Mouse (Mus musculus) megakaryocyte, embryonic 14.5 days (primary cell): ENCODE measurements at regions not wholly inside any gene's neighbourhood (a gene's known extent, or its start where the extent isn't known, plus 50 kb on each side); places are given as distances from the start of the nearest gene placed in this dataset.

Experiments used
- H3K27me3 ChIP-seq: replicated peaks from 2 replicates; pipeline ENCODE3; 2012; ENCODE audit warnings: inconsistent platforms
- H3K36me3 ChIP-seq: replicated peaks from 2 replicates; pipeline ENCODE3; 2012; ENCODE audit warnings: low read length, inconsistent platforms, mixed read lengths
- H3K4me1 ChIP-seq: 2 replicates; pipeline ENCODE4 v1.6.1; 2012; ENCODE audit warnings: inconsistent platforms
- H3K4me3 ChIP-seq: replicated peaks from 2 replicates; pipeline ENCODE3; 2012; ENCODE audit warnings: moderate library complexity, mild to moderate bottlenecking, inconsistent platforms
- H3K9me3 ChIP-seq: 2 replicates; pipeline ENCODE4 v1.6.1; 2012; ENCODE audit warnings: inconsistent platforms
- FLI1 ChIP-seq: IDR thresholded peaks from 2 replicates; pipeline ENCODE4 v1.6.1; 2012; ENCODE audit warnings: low read length, inconsistent platforms, mixed read lengths
- GATA1 ChIP-seq: IDR thresholded peaks from 3 replicates; pipeline ENCODE4 v1.6.1; 2012; ENCODE audit warnings: mixed read lengths, low read length, inconsistent platforms, borderline replicate concordance

DNA sequence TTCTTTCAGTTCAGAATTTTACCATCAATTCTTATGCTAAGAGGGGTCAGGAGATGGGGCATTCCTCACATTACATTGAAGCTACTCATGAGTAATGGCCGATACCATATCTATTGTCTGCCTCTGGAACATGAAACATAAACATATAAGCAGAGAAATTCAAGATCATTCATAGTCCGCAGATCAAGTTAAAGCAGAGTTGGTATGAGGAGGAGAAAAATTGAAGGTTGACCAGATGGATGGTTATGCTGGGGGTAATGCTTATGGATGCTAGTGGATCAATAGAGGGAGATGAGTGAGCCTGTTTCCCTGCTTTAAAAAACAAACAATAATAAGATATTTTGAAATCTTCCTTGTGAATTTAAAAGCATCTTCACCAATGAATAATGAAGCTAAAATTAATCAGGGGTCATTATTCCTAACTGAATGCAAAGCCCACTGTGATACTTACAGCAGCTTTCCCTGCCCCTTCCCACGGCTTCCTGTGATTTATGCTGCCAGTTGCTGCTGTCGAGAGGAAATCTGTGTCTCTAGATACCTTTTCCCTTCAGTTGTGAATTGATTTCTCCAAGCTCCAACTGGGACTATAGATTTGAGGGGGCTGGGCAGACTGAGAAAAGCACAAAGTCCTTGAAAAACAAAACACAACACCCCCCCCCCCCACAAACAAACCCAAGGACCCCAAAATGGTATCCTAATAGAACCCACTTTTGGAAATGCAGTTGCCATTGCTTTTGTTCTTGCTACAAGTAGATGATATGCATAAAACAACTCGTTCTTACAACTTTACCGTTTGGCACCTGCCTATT is 203.1 kb upstream of the Ubash3b start:
- no peaks in the 10 kb centered on the region for H3K9me3 ChIP-seq
- no peak overlapping the region for H3K4me3 ChIP-seq
- no peaks in the 10 kb centered on the region for H3K4me1 ChIP-seq
- TF ChIP-seq FLI1 (no peak), GATA1 (no peak)
- H3K27me3 ChIP-seq: peaks cover 2% of the 10 kb centered on the region
- H3K36me3 ChIP-seq: no peaks in the 10 kb centered on the region

- no peaks in the 10 kb centered on the region for H3K36me3 ChIP-seq
- H3K9me3 ChIP-seq: no peaks in the 10 kb centered on the region
- no peaks in the 10 kb centered on the region for H3K4me1 ChIP-seq
- H3K4me3 ChIP-seq: no peak overlapping the region
- TF ChIP-seq GATA1 (no peak), FLI1 (no peak)
- H3K27me3 ChIP-seq: no peaks in the 10 kb centered on the region
Observed at GRCm38 (mm10) chr9:41360356-41360755, 198.9 kb upstream of the Ubash3b start.

GRCm38 (mm10) chr9:41359286-41359685 is 197.8 kb upstream of the Ubash3b start:
- Histone ChIP-seq H3K4me1 (no peaks in the 10 kb centered on the region), H3K9me3 (no peaks in the 10 kb centered on the region), H3K36me3 (no peaks in the 10 kb centered on the region), H3K27me3 (no peaks in the 10 kb centered on the region), H3K4me3 (no peak overlapping the region)
- no peak for TF ChIP-seq FLI1
- TF ChIP-seq GATA1: no peak

DNA sequence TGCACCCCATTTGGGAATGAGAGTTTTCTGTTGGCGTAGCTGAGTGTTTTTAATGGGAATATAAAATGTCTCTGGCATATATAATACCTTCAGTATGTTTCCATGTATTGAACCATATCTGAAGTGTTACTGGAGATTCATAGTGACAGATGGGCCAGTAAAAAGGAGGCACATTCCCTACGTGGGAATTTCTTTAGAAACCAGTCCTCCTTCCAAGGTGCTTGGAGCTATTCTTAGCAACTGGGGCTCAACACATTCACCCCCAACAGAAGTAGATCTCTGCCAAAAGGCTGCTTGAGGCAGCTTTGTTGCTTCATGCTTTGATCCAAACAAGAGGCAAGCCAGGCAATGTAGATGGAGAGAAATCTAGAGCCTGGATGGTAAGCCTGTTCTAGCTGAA is 183.8 kb upstream of the Ubash3b start:
- no peaks in the 10 kb centered on the region for H3K4me1 ChIP-seq
- H3K36me3 ChIP-seq: no peaks in the 10 kb centered on the region
- TF ChIP-seq GATA1 (no peak), FLI1 (no peak)
- H3K9me3 ChIP-seq: no peaks in the 10 kb centered on the region
- H3K27me3 ChIP-seq: no peaks in the 10 kb centered on the region
- no peak overlapping the region for H3K4me3 ChIP-seq

- Histone ChIP-seq H3K4me3 (no peak overlapping the region), H3K4me1 (no peaks in the 10 kb centered on the region; the same call in 1 of the 2 replicates), H3K36me3 (no peaks in the 10 kb centered on the region), H3K27me3 (peaks cover 3% of the 10 kb centered on the region), H3K9me3 (no peaks in the 10 kb centered on the region)
- no peak for TF ChIP-seq FLI1
- TF ChIP-seq GATA1: no peak
Observed at GRCm38 (mm10) chr9:41337375-41337774, 175.9 kb upstream of the Ubash3b start.

DNA sequence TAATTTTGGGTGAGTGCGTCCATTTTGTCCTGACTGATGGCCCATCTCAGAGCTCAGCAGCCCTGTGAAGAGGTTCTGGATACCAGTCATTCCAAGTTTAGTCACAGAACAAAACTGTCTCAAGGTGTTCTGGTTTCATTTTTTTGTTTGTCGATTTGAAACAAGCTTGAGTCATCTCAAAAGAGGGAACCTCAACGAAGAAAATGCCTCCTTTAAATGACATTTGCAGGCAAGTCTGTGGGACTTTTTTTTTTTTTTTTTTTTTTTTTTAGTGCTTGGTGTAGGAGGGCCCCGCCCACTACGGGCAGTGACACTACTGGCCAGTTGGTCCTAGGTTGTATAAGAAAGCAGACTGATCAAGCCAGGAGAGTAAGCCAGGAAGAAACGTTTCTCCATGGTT is 175.3 kb upstream of the Ubash3b start:
- H3K9me3 ChIP-seq: no peaks in the 10 kb centered on the region
- H3K27me3 ChIP-seq: peaks cover 3% of the 10 kb centered on the region
- H3K36me3 ChIP-seq: no peaks in the 10 kb centered on the region
- no peak overlapping the region for H3K4me3 ChIP-seq
- H3K4me1 ChIP-seq: no peaks in the 10 kb centered on the region; the same call in 1 of the 2 replicates
- no peak for TF ChIP-seq FLI1
- TF ChIP-seq GATA1: no peak

DNA sequence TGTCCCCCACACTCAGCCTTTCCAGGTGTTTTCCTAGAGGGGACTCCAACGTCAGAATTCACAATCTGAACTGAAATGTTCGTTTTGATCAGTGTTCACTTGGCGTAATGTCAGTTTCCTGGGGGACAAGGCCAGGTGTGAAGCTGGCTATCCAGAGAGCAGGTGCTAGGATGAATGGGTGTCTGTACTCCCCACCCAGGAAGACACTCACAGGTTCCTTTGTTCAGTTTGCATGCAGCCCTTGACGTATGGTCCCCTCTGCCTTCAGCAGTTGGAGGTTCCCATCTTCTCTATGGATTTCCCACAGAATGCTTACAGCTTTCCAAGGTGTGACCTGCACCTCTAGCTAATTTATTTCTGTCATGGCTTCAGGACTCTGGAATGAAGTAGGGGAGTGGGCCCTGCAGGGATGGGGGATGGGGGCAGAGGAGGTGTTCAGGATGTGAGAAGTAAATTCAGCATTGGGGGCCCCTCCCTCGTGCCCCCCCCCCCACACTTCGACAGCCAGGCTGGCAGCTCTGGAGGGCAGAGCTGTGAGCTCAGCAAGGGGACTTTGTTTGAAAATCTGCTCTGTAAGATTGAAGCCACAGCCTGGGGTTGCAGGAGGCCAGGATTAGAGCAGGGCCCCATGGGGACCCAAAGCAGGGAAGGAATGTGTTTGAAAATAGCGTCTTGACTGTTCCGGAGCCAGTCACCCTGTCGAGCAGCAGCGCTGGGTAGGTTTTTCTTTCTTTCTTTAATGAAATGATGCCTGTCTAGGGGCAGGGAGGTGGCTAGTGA is 173.2 kb upstream of the Ubash3b start:
- Histone ChIP-seq H3K4me1 (no peaks in the 10 kb centered on the region; the same call in 1 of the 2 replicates), H3K36me3 (no peaks in the 10 kb centered on the region), H3K27me3 (peaks cover 3% of the 10 kb centered on the region), H3K9me3 (no peaks in the 10 kb centered on the region), H3K4me3 (no peak overlapping the region)
- no peak for TF ChIP-seq GATA1
- TF ChIP-seq FLI1: no peak

GRCm38 (mm10) chr9:41333526-41333925 is 172.0 kb upstream of the Ubash3b start:
- TF ChIP-seq FLI1: no peak
- no peak for TF ChIP-seq GATA1
- H3K4me1 ChIP-seq: no peaks in the 10 kb centered on the region; the same call in 1 of the 2 replicates

DNA sequence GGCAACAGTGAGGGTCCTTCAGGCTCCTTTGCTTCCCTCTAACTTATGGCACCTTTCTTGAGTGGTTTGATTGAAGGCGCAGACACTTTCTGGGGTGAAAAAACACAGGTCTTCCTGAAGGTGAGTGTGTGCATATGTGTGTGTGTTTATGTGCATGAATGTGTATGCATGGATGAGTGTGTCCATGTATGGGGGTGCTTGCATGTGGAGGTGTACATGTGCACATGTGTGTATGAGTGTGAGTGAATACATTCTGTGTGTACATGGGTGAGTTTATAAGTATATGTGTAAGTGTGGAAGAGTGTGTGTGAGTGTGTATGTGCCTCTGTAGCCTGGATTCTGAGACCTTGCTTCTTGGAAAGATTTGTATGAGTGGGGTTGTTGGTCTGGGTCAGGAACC is 167.5 kb upstream of the Ubash3b start:
- Histone ChIP-seq H3K4me1 (no peaks in the 10 kb centered on the region), H3K27me3 (no peaks in the 10 kb centered on the region), H3K4me3 (no peak overlapping the region), H3K9me3 (no peaks in the 10 kb centered on the region), H3K36me3 (no peaks in the 10 kb centered on the region)
- TF ChIP-seq GATA1 (no peak), FLI1 (no peak)

More at GRCm38 (mm10) chr9:41333526-41333925, 172.0 kb upstream of the Ubash3b start:
- Histone ChIP-seq H3K9me3 (no peaks in the 10 kb centered on the region), H3K27me3 (peaks cover 3% of the 10 kb centered on the region), H3K4me3 (no peak overlapping the region), H3K36me3 (no peaks in the 10 kb centered on the region)

- Histone ChIP-seq H3K27me3 (no peaks in the 10 kb centered on the region), H3K9me3 (no peaks in the 10 kb centered on the region), H3K4me1 (no peaks in the 10 kb centered on the region), H3K4me3 (no peak overlapping the region), H3K36me3 (no peaks in the 10 kb centered on the region)
- TF ChIP-seq FLI1 (no peak), GATA1 (no peak)
Observed at GRCm38 (mm10) chr9:41328480-41328879, 167.0 kb upstream of the Ubash3b start.
